Mouse (Mus musculus): ENCODE measurements around the gene Slc1a4.

DNA sequence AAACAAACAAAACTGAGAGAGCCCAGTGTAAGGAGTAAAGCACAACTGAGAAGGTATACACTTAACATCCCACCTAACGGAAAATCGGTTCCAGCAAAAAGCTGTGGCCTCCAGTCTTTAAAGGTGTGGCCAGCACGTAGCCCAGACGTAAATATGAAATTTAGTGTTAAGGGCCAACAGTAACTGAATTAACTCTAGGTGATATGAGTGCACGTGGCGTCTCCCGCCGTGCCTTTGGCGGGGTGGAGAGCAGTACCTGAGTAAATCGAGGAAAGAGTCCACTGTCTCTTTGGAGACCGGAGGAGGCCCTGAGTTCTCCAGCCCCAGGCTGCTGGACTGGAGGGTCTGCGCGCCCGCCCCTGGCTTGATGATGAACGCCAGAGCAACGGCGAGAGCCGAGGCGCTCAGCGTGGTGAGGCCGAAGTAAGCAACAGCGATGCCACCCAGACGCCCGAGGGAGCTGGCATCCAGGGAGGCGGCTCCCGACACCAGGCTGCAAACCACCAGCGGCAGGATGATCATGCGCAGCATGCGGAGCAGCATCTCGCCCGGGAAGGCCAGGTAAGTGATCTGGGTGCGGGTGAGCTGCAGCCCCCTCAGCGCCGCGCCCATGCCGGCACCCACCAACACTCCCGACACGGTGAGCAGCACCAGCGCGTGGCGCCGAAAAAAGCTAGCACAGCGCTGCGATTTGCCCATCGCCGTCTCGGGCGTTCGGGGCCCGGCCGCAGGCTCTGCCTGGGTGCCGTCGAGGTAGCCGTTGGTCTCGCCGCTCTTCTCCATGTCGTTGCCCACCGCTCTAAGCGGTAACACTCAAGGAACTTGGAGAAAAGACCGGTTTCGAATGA lies 599 bp downstream of the Slc1a4 start:
- TF ChIP-seq POLR2A (IDR thresholded peaks at IDR 0.05; ENCODE audit: borderline replicate concordance, low read depth, low read length) (no peak), CTCF (IDR thresholded peaks at IDR 0.05; ENCODE audit: low read depth, low read length) (no peak)

Data from bone marrow macrophage, adult 2 months (primary cell).